Mouse (Mus musculus) cerebellum, postnatal 4 days (tissue): ENCODE measurements around the gene Trim50.

Source experiments
- DNase-seq, 2 experiments: peaks; one replicate each; pipeline ENCODE4 v3.0.0; 2022; ENCODE audit warnings: low spot score in 2 of 2, mixed read lengths in 1 of 2

Gene Trim50

DNA sequence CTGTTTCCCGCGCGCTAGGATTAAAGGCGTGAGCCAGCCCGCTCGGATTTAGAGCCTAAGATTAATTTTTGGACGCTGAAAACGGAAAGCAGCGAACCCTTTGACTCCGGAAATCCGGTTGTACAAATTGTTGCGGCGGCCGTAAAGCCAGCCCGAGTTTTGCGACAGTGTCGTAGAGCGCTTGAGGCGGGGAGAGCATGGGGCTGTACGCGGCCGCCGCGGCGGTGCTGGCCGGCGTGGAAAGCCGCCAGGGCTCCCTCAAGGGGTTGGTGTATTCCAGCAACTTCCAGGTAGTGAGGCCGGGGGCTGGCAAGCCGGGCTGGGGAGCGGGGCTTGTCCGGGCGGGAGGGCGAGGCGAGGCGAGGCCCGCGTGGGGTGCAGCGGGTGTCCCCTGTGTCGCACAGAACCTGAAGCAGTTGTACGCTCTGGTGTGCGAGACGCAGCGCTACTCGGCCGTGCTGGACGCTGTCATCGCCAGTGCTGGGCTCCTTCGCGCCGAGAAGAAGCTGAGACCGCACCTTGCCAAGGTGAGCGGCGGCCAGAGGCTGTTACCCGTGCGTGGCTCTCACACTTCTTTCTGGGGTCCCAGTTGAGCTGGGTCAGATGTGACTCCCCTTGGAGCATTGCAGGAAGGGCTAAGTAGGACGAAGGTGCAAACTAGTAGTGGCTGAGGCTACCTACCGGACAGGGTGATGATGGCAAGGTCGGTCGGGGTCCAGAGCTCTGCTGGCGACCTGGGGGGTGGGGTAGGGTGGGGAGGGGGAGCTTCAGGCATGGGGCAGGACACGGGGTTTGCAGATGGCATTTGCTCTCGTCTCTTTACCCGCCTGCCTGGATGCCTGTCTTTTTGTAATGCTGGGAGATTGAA lies 16.9 kb downstream of the Trim50 start, which contains the start of gene Nsun5:
TSS of gene Nsun5 (plus strand) at position 167 of the 868 bp plus-strand sequence.
- DNase-seq, result peak; percentile 84 to 97

DNA sequence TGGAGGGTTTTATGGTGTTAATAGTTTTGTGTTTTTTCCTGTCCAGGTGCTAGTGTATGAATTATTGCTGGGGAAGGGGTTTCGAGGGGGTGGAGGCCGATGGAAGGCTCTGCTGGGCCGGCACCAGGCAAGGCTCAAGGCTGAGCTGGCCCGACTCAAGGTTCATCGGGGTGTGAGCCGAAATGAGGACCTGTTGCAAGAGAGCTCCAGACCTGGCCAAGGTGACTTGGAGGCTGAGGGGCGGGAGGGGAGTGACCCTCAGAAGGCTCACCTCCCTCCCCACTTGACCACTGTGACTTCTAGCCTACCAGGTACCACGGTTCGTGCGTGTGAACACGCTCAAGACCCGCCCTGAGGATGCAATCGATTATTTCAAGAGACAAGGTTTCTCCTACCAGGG lies 18.1 kb downstream of the Trim50 start:
- no peak for DNase-seq

DNA sequence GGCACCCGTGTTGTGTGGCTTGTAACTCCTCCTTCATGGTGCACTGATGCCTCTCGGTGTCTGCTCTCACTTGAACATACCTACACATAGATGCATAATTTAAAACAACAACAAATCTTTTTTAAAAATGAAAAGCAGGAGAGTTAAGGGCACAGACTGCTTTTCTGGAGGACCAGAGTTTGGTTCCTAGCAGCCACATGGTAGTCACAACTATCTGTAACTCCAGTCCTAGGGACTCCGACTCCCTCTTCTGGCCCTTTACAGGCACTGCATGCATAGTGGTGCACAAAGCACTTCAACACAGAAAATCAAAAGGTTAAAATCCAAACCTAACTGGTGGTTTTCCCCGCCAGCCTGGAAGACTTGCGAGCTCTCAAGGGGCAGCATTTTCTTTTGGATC lies 20.5 kb downstream of the Trim50 start:
- DNase-seq, result no peak

DNA sequence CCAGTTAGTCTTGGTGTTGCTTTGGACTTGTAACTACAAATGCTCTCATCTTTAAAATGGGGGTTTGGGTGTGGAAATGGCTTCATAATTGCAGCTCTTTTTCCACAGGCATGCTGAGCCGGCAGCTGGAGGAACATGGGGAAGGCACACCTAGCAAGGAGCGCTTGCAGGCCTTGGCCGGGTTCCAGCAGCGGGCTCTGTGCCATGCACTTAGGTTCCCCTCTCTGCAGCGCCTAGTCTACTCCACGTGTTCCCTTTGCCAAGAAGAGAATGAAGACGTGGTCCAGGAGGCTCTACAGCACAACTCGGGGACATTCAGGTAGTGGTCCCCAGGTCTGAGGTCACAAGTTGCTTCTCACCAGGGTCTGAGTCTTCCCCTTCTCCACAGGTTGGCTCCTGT lies 22.1 kb downstream of the Trim50 start:
- peak in 1 of 2 experiments; percentile 51 for DNase-seq

DNA sequence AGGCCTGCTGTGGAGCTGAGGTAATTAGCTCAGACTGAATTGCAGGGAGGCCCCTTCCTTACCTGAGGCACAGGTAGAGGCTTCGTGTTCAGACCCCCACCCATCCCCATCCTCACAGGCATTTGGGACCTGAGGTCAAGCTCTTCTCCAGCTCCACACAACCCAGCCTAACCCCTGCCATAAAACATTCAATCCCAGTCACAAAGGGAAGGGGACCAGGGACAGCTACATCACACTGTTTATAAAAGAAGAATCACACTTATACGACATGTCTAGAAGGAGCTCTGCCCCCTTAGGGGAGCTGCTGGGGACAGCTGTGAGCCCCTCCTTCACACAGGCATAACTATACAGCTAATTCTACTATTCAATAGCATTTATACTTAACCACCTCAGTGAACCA lies 23.2 kb downstream of the Trim50 start:
- DNase-seq, result no peak

DNA sequence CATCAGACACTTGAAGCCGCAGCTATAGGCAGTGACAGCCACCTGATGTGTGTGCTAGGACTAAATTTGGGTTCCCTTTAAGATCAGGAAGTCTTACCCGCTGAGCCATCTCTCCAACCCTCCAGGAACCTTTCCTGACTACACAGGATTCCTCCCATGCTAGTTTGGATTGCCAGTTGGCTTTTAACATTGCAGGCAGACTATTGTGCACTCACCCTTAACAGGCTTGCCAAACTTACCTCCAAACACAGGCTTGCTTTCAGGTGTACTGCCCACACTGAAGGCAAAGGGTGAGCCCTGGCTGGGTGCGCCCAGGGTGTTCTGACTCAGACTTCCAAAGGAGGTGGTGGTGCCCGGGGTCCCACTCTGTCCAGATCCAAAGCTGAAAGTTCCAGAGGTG lies 27.6 kb downstream of the Trim50 start:
- no peak for DNase-seq

DNA sequence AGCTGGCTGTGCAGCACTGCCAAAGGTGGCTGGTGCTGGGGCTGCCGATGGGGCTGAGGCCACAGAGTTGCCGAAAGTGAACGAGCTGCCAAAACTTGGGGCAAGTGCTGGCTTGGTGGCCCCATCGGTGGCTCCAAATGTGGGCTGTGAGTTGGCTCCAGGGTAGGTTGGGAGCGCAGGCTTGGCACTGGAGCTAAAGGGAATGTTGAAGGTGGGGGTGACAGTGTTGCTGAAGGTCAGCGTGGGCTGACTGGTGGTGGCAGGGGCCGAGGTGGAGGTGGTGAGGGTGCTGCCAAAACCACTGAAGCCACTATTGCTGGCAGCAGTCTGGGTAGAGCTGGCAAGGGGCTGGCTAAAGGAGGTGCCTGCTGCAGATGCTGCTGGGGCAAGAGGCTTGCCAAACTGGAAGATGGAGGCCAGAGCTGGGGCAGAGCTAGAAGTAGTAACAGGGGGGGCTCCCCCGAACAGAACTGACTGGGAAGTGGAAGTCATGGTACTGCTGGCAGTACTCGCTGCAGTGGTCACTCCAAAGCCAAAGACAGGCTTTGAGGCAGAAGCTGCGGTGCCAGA lies 28.3 kb downstream of the Trim50 start:
- no peak for DNase-seq

DNA sequence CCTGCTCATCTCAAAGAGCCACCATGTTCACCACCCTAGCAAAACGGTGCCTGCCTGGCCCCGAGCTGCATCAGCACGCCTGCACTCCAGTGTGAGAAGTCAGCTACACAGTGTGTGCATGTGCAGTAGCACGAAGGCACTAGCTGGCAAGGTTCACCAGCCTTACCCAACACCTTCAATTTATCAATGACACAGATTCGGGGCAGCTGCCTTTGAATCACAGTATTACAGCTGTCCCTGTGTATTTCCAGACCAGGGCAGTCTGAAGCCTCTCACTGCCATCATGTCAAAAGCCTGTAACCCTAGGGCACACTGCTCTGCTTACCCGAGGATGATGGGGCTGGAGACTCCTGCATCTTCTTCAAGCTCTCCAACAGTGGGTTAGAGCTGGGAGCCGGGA lies 29.7 kb downstream of the Trim50 start:
- DNase-seq, result no peak

DNA sequence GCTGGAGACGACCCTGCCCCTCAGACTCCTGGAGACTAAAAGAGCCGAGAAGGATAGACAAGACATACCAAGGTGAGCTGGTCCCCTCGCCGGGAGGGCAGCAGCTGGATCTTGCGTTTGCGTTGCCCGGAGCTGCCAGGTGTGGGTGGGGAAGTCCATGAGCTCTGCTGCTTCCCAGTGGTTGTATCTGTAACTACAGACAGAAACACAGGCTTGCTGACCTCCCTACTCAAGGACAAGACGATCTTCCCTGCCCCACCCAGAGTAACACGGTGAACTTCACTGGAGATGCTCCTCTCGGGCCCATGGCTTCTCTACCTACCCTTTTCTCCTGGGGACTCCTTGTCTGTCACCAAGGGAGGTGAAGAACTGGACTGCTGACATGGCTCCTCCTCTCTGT lies 30.7 kb downstream of the Trim50 start:
- no peak for DNase-seq

DNA sequence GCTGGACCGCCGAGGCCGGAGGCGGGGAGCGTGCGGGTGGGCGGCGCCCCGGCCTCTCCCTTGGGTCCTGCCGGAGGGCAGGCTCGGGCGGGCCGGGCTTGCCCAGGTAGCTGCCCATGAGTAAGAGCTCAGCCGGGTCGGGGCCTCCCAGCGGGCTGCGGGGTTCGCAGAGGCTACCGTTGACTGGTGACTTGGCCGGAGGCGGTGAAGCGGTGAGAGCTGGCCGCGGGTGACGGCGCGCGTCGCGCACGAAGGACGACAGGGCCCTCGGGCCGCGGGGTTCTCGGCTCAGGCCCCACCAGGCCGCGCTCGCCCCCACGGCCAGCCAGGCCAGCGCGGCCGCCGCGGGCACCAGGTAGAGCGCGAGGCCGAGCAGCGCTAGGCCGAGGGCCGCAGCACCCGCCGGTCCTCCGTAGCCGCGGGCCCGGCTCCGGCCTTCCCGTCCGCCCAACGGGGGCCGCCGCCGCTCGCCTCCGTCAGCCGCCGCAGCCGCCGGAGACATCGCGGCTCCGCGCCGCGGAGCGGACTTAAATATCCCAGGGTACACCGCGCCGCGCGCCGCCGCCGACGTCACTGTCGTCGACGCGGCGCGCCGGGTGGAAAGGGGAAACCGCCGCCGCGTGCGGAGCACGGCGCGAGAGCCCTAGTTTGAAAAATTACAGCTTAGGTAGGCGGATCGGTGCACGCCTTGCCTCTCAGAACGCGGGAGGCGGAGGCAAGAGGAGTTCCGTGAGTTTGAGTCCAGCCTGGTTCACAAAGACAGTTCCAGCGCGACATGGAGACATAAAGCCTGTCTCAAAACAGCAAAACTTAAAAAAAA lies 41.1 kb downstream of the Trim50 start, which contains the start of gene Pom121:
TSS of gene Pom121 (minus strand) at position 543 of the 820 bp plus-strand sequence.
- peak; percentile 57 to 82 for DNase-seq

DNA sequence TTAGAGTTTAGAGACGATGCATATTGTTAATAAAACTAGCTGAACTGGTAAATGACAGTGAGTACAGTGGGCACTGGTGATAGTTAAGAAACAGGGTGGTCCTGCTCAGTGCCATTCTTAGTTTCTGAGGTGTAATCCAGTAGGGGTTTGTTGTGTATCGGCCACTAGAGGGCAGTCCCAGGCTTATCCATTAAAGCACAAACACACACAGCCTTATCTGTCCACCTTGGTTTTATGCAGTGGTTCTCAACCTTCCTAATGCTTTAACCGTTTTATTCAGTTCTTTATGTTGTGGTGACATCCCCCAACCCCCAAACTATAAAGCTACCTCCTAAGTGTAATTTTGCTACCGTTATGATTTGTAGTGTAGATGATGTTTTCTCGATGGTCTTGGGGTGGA lies 42.7 kb downstream of the Trim50 start:
- peak in 1 of 2 experiments; percentile 30 for DNase-seq

DNA sequence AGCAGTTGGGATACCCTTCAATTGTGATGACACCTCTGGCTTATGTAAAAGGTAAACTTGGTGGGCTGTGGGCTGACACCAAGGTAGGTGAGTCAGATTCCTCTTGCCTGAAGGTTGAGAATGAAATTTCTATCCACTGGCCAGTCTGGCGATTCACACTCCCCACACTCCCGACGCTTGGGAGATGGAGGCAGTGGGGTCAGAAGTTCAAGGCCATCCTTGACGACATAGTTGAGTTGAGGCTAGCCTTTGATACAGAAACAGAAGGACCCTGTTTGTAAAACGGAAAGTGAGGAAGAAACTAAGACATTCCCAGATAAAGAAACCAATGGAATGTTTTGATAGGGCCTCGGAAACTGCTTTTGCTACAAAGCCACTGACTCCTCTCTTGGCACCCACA lies 46.3 kb downstream of the Trim50 start:
- DNase-seq, result no peak

DNA sequence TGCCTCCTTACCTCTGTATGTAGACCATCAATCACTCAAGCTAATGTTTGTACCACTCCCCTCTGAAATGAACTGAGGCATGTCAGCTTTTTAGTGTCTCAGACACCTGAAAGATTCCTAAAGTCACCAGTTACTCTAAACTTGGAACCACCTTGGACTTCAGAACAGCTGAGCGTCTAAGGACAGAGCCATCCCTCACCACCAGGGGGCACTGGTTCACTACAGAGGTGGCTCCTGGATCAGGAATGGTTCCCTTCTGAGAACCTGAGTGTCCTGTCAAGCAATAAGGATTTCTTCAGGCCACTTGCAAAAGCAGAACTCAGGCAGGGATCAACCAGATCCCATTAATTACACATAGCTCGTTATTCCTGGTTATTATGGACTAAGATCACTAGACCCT lies 47.1 kb downstream of the Trim50 start:
- peak; percentile 80 to 86 for DNase-seq

DNA sequence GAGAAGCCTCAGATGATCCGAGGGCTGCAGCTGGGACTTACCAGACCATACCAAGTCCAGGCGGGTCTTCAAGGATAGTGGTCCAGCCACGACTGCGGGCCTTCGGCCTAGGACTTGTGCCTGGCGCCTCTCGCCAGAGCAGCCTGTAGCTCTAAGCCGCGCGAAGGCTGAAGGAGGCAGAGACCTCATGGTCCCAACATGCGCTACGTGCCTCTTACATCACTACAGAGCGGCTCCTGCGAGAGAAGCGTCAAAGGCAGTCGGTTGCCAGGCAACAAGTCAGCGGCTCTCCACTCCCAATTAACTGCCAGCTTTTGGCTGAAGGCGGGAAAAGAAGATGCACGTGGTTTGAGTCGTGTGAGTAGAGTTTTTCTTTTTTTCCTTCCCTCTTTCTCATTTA lies 51.5 kb downstream of the Trim50 start:
- DNase-seq, result peak in 1 of 2 experiments; percentile 19

DNA sequence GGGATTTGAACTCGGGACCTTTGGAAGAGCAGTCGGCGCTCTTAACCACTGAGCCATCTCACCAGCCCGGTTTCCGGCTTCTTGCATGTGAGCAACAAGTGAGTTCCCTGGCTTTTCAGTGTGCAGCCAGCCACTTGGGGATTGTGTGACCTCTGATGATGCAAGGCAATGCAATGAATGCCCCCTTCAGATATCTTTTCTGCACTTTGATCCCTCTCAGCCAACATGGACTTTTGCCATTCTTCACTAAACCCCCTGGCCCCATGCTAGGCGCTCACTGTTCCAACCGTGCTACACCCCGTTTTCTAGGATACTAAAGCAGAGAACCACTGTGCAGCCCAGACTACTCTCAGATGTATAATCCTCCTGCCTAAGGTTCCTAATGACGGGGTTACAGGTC lies 52.3 kb downstream of the Trim50 start:
- DNase-seq, result no peak

DNA sequence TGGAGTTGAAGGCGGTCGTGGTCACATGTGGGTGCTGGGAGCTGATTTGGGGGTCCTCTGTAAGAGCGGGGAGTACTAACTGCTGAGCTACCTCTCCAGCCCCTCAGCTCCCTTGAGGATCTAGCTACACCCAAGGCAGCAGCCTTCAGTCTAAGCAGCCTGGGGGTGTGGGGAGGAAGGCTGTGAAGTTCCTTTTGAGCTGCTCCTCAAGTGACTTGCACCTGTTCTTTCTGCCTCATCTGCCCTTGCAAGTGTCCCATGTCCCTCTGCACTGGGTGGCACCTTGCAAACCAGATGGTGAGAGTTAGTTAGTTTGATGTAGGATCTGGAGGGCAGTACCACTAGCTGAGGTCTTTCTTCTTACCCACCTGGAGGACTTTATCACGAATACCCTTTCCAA lies 55.0 kb downstream of the Trim50 start:
- no peak for DNase-seq

DNA sequence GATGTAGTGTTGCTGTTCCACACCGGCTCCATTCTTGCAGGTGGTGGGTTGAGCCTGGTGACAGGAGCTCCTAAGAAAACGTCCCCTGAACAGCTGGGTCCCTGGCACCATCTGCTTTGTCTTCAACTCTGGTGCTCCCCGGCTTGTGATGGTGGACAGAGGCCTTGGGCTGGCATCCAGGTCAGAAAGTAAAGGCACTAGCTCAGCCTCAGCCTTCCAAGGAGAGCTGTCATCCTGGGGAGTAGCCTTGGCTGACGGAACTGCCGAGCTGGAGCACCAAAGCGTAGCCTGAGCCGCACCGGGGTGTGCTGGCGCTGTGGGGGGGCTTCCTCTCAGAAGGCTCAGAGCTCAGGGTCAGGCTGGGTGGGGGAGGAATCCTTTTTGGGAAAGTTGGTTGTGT lies 57.2 kb downstream of the Trim50 start:
- DNase-seq, result no peak
